Mouse (Mus musculus) kidney, postnatal 0 days (tissue): ENCODE measurements at regions not wholly inside any gene's neighbourhood (a gene's known extent, or its start where the extent isn't known, plus 50 kb on each side); places are given as distances from the start of the nearest gene placed in this dataset.

Source experiments
- ATAC-seq: fragments of 200-750 bp; cut with Nextera tagmentation; replicated peaks from 2 replicates; pipeline ENCODE4 v1.8.0; 2017; ENCODE audit warnings: low read depth, moderate number of reproducible peaks, moderate TSS enrichment, moderate library complexity; ENCODE audit not compliant: low FRiP score
- DNase-seq: peaks from one replicate; pipeline ENCODE4 v3.0.0-alpha.2; 2016; ENCODE audit warnings: low spot score
- H3K27ac ChIP-seq: fragments of 300-500 bp; sonication (generic); 2 replicates; pipeline ENCODE4 v1.5.1; 2014; ENCODE audit warnings: mild to moderate bottlenecking
- H3K27me3 ChIP-seq: fragments of 300-500 bp; sonication (generic); 2 replicates; pipeline ENCODE4 v1.6.1; 2014; ENCODE audit warnings: low read length, mixed read lengths; ENCODE audit not compliant: insufficient read depth
- H3K36me3 ChIP-seq: fragments of 300-500 bp; sonication (generic); 2 replicates; pipeline ENCODE4 v1.6.1; 2014; ENCODE audit warnings: low read length, mixed read lengths; ENCODE audit not compliant: insufficient read depth
- H3K4me1 ChIP-seq: fragments of 300-500 bp; sonication (generic); replicated peaks from 2 replicates; pipeline ENCODE4 v1.6.1; 2014; ENCODE audit warnings: antibody characterized with exemption, low read length, mixed read lengths; ENCODE audit not compliant: insufficient read depth
- H3K4me2 ChIP-seq: fragments of 300-500 bp; sonication (generic); 2 replicates; pipeline ENCODE4 v1.6.1; 2014; ENCODE audit warnings: mild to moderate bottlenecking, low read length, moderate library complexity, mixed read lengths
- H3K4me3 ChIP-seq: fragments of 300-500 bp; sonication (generic); replicated peaks from 2 replicates; pipeline ENCODE4 v1.5.1; 2014; ENCODE audit warnings: low read depth, low read length
- H3K9ac ChIP-seq: fragments of 300-500 bp; sonication (generic); 2 replicates; pipeline ENCODE4 v1.6.1; 2014; ENCODE audit warnings: low read depth, low read length
- H3K9me3 ChIP-seq: fragments of 300-500 bp; sonication (generic); replicated peaks from 2 replicates; pipeline ENCODE4 v1.6.1; 2016; ENCODE audit warnings: low read length, inconsistent platforms, mixed read lengths
- CTCF ChIP-seq: IDR thresholded peaks from 2 replicates; pipeline ENCODE4 v1.5.1; 2016; ENCODE audit warnings: antibody characterized with exemption, low read depth, mild to moderate bottlenecking, moderate library complexity
- WGBS: fragments of 180-500 bp; shearing (Covaris S2); extraction: QIAGEN DNeasy Blood & Tissue Kit; methylation state at CpG from one replicate; pipeline ENCODE4 v1.1.7; 2014; 5-methylcytosine and 5-hydroxymethylcytosine counted together

- TF ChIP-seq CTCF, result no peak
- Histone ChIP-seq H3K27ac (0 out of 2 replicates have a peak overlapping the region, but pooled peaks have one; percentile 42), H3K4me1 (no peaks in the 10 kb centered on the region), H3K27me3 (no peaks in the 10 kb centered on the region), H3K9me3 (no peaks in the 10 kb centered on the region), H3K4me2 (no peak overlapping the region), H3K4me3 (no peak overlapping the region), H3K9ac (no peak overlapping the region), H3K36me3 (no peaks in the 10 kb centered on the region)
- ATAC-seq (no peak), DNase-seq (peak; percentile 66)
- whole genome bisulfite sequencing, result 67% methylated on average over 1 of the region's 1 CpGs
Observed at GRCm38 (mm10) chrX:23556271-23556670, 136.6 kb upstream of the Wdr44 start.

GRCm38 (mm10) chrX:23565581-23565980, 127.3 kb upstream of the Wdr44 start:
- no peak overlapping the region for H3K27ac ChIP-seq
- peak; percentile 40 for DNase-seq
- H3K4me1 ChIP-seq, result no peaks in the 10 kb centered on the region
- no peak overlapping the region for H3K4me3 ChIP-seq
- 27% methylated on average over 3 of the region's 3 CpGs for WGBS
- no peaks in the 10 kb centered on the region for H3K9me3 ChIP-seq
- TF ChIP-seq CTCF, result peak; percentile 72
- no peak overlapping the region for H3K9ac ChIP-seq
- H3K4me2 ChIP-seq, result no peak overlapping the region
- ATAC-seq, result no peak
- no peaks in the 10 kb centered on the region for H3K27me3 ChIP-seq
- H3K36me3 ChIP-seq, result no peaks in the 10 kb centered on the region
